Mouse (Mus musculus) adrenal gland, postnatal 14 days (tissue): ENCODE results near the gene Crp. TPM values are rescaled to one million over a fixed set of nuclear protein-coding genes. Genes with fewer than 3 reads are reported as not detected.
A peak's percentile ranks its signal among the peaks of the same experiment; 100 is the strongest.

Experiments
- DNase-seq: peaks from one replicate; pipeline ENCODE4 v3.0.0; 2021; ENCODE audit warnings: mixed read lengths
- long read RNA-seq, 2 experiments: library from polyadenylated mRNA; stranded (forward); transcript quantifications; one replicate each; pipeline ENCODE4 v2.0.0; 2021
- total RNA-seq: library from RNA; stranded (reverse); gene quantifications from 2 replicates; pipeline ENCODE4 v1.2.3, GENCODE M21; 2021

Gene Crp
- 1.4 and 32.1 TPM in 2 replicates for total RNA-seq
- long read RNA-seq, experiment 1: 0 reads
- long read RNA-seq, experiment 2, transcript Crp-201 (2 exons, 1,695 nt): major isoform, 9 of 9 reads
- long read RNA-seq, experiment 2, partial matches to known transcripts: 0 of 9 reads
- long read RNA-seq, experiment 2, other reads (novel, unspliced or antisense): 0 of 9 reads

GRCm38 (mm10) chr1:172697844-172698243 lies at the start of gene Crp:
Crp (plus strand) TSS chr1:172698055.
- DNase-seq: no peak

DNA sequence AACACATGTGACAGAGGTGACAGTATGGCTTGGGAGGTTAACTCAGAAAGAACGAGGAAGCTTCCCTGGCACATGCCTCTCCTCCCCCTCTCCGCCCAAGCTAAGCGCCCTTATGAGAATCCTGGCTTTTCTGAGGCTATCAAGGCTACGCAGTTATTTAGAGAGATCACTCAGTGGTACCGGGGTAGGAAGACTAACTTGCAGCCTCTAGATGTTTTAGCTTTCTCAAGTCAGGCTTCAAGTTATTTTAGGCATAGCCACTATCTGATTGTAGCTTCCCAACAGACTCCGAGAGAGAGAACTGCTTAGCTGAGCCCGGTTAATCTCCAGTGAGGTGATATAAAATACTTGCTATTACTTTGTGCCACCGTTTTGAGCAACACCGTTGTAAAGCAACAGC lies 48.5 kb upstream of the Crp start:
- no peak for DNase-seq

DNA sequence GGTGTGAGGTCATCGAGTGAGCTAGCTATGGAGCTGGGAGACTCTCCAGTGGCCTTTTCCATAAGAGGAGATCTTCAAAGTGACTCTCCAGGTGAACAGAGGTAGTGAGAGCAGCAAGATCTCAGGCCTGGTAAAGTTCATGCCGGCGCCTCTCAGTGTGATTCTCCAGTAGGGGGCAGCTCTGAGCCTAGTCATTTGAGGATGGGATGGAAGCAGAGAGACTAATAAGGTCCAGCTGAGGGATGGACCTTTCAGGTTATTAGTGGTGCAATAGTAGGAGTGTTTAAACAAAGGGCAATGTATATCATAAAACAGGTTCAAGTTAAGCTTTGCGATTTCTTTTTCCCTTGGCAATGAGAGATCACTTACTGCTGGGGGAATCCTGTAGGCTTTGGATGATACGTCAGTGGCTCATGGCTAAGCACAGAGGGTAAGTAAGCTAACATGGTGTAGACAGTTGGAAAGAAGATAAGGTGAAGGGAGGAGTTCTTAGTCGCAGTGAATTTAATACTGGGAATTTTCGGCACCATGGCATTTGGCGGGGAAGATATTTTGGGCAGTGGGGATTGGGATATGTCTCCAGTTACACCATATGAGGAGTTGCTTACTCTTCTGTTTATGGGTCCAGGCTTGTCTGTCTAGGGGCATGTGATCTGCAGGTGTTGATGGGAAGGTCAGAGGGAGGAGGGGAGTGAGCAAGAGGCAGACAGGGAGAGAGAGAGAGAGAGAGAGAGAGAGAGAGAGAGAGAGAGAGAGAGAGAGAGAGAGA lies 47.2 kb upstream of the Crp start:
- DNase-seq: peak; percentile 59

GRCm38 (mm10) chr1:172651288-172651987 lies 46.4 kb upstream of the Crp start:
- no peak for DNase-seq

- no peak for DNase-seq
Measured at GRCm38 (mm10) chr1:172652040-172652662, 45.7 kb upstream of the Crp start.

GRCm38 (mm10) chr1:172653900-172654299 lies 44.0 kb upstream of the Crp start:
- DNase-seq: no peak

DNA sequence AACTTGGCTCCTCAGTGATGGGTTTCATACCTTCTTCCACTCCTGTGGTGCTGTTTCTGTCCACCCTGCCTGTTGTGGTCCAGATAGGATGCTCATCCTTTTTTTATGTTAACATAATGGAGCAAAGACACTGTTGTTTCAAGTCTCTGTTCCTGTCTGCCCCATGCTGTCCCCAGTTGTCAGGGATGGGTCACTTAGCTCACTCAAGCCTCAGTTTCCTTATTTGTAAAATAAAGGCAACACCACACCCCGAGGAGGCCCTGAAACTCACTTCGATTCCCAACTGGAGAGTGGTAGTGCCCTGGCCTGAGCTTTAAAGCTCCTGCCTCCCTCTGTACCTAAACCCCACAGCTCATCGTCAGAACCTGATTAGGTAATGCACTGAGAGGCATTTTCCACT lies 40.6 kb upstream of the Crp start:
- DNase-seq: no peak

GRCm38 (mm10) chr1:172659688-172660087 lies 38.2 kb upstream of the Crp start:
- peak; percentile 19 for DNase-seq

DNA sequence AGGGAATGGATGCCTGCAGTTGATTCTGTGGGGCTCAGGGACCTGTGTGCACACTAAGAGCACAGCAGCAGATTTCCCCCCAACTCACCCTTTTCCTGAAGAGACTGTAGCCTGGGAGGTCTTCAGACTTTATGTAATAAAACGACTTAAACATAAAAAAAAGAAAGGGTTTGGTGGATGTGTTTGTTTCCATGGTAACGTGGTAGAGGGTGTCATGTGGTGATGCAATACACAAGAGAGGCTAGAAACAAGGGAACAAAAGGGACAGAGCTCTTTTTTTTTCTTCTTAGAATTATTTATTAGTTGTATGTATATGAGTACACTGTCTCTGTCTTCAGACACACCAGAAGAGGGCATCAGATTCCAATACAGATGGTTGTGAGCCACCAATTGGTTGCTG lies 32.4 kb upstream of the Crp start:
- DNase-seq: no peak

- no peak for DNase-seq
Measured at GRCm38 (mm10) chr1:172667597-172667996, 30.3 kb upstream of the Crp start.

DNA sequence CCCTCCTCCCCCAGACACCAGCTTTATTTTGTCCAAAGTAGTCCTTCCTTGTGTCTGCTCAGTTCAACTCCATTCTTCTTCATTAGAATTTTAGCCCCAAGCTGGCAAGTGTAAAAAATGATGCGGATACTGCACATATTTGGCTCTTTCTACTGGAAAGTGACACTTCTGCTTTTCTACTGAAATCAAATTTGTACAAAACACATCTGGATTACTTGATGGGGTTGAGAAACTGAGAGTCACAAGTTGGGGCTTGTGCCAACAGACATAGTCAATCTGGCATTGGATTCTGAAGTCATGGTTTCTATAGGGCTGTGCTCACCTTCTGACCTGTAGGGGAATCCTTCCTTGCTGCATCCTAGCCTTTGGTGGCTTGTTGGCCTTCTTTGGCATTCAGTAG lies 27.1 kb upstream of the Crp start:
- DNase-seq: no peak

GRCm38 (mm10) chr1:172680742-172681141 lies 17.1 kb upstream of the Crp start:
- DNase-seq: no peak

- no peak for DNase-seq
Measured at GRCm38 (mm10) chr1:172683551-172683950, 14.3 kb upstream of the Crp start.

DNA sequence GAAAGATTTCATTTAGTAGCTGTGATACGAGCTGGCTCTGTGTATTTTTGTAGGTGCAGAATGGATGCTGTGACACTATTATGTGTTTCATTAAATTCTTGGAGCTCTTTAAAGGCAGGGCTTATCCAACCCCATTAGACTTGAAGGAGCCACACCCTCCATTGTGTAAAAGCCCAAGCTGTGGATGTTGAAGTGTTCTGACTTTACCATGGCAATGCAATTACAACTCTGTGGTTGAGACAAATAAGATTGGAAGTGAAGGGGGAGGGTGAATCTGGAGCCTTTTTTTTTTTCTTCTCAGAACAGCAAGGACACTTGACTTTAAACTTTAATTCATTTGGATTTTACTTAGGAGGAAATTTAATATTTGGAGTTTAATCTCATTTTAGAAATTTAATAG lies 13.9 kb upstream of the Crp start:
- DNase-seq: no peak

DNA sequence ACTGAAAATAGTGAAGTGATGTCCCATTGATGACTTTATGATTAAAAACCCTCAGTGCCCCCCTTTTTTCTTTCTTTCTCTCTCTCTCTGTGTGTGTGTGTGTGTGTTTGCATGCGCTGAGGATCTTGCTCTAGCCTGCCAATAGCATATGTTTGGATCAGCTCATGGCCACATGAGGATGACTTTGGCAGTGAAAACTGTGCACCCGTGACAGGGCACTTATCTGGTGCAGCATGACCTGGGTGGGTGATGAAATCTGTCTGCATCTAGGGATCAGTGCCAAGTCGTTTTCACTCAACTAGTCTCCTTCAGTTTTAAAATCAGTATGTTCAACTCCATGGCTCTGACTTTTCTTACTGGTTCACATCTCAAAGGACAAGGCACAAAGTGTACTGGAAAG lies 12.7 kb upstream of the Crp start:
- DNase-seq: peak; percentile 12

DNA sequence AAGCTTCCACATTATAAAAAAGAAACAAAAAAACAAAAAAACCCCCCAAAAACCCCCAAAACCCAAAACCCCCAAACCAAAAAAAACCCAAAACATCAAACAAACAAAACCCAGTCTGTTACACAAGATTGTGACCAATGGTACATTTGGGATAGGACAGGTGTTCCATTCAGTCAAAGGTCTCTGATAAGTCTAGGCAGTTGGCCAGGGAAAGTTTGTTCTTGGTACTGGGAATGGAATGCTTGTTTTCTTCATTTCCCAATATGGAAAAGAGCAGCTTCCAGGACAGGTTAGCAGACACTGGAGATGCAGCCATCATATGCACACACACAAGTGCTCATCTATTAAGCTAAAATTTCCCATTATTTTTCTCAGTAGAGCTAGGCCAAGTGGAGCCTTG lies 433 bp upstream of the Crp start:
- no peak for DNase-seq

- DNase-seq: no peak
Measured at GRCm38 (mm10) chr1:172700814-172701213, 3.0 kb downstream of the Crp start.

DNA sequence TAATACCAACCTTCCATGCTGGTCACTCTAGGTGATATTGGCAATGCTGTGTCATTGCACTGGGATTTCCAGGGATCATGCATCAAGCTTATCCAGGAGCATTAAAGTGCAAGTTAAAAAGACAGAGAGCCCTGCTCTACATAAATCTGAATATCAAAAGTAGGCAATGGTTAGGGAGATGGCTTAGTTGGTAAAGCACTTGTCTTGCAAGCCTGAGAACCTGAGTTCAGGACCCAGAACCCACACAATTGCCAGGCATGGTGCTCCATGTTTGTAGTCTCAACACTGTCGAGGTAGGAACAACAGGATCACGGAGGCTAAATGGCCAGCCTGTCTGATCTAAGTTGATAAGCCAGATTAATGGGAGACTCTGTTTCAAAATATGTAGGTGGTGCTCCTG lies 3.5 kb downstream of the Crp start:
- no peak for DNase-seq

DNA sequence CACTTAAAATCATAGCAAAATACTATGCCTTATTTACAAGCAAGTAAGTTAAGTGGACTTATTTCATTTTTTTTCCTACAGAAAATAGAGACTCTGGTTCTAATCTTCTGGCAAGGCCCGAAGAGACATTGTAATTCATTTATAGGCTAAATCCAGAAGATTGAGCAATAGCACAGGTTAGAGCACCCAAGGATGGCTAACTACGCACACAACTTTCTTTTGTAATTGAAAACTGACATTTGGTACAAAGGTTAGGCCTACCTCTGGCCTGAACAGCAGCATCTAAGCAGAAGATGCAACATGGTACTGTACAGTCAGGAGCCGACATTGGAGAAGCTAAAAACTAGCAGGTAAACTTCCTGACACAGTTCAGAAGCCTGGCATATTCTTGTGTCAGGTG lies 4.0 kb downstream of the Crp start:
- no peak for DNase-seq

DNA sequence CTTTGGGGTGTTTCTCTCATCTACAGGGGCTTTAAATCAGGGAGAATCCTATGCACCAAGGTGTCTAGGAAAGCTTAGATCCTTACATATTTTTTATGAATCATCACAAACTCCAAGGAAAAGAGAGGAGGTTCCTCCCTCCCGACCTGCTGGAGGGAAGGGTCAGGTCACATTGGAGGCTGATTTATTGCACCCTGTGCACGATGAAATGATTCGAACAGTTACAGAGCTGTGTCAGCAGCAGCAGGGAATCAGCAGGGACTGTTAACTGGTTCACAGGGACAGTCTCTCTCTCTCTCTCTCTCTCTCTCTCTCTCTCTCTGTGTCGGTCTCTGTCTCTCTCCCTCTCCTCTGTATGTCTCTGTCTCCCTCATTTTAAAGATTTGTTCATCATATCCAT lies 6.9 kb downstream of the Crp start:
- DNase-seq: no peak

GRCm38 (mm10) chr1:172706243-172706642 lies 8.4 kb downstream of the Crp start:
- no peak for DNase-seq

GRCm38 (mm10) chr1:172709788-172710350 lies 12.0 kb downstream of the Crp start:
- DNase-seq: no peak

- no peak for DNase-seq
Measured at GRCm38 (mm10) chr1:172711396-172711795, 13.5 kb downstream of the Crp start.
